Mouse (Mus musculus): ENCODE measurements around the gene Gm5089. TPM values are rescaled to one million over a fixed set of nuclear protein-coding genes. Genes with fewer than 3 reads are reported as not detected.
A peak's percentile ranks its signal among the peaks of the same experiment; 100 is the strongest.
"Not testable (repeated sequence)": the region's sequence is repeated elsewhere in the genome, so short reads cannot be mapped to it uniquely, and the experiment has no call there.

Gene Gm5089
- polyA plus RNA-seq, 1 experiment from 2014 or later, result not detected

GRCm38 (mm10) chr14:122464351-122464762 lies 13.4 kb upstream of the Gm5089 start:
- H3K4me1 ChIP-seq (ENCODE audit: control insufficient read depth, insufficient read depth, low read length), result peaks cover 11% of the 10 kb centered on the region
- DNase-seq (ENCODE audit: low spot score), result peak; percentile 42
- peaks cover 66% of the 10 kb centered on the region for H3K27me3 ChIP-seq (ENCODE audit: control insufficient read depth, insufficient read depth, low read length)

GRCm38 (mm10) chr14:122463734-122464341 lies 12.9 kb upstream of the Gm5089 start:
- H3K9me3 ChIP-seq (replicated peaks; ENCODE audit: control insufficient read depth, low read length); H3K36me3 ChIP-seq (replicated peaks; ENCODE audit: control insufficient read depth, insufficient read depth, low read depth, low read length): not testable (repeated sequence)
- H3K4me1 ChIP-seq (ENCODE audit: control insufficient read depth, insufficient read depth, low read length), result peaks cover 11% of the 10 kb centered on the region
- peak overlapping the region; percentile 79 for H3K27ac ChIP-seq (replicated peaks; ENCODE audit: low read depth, low read length)
- whole genome bisulfite sequencing, result under 1% methylated on average over 54 of the region's 58 CpGs
- DNase-seq (ENCODE audit: low spot score) (peak; percentile 46), ATAC-seq (replicated peaks; ENCODE audit: insufficient number of reproducible peaks, low FRiP score, low TSS enrichment, low read depth) (peak; percentile 44)
- peak overlapping the region; percentile 68 for H3K9ac ChIP-seq (replicated peaks; ENCODE audit: low read length)
- peaks cover 66% of the 10 kb centered on the region for H3K27me3 ChIP-seq (ENCODE audit: control insufficient read depth, insufficient read depth, low read length)
- peak overlapping the region; percentile 54 for H3K4me3 ChIP-seq (ENCODE audit: low read depth, low read length)
- H3K4me2 ChIP-seq (ENCODE audit: low read depth, low read length), result peak overlapping the region; percentile 90

More at GRCm38 (mm10) chr14:122464351-122464762, 13.4 kb upstream of the Gm5089 start:
- under 1% methylated on average over 23 of the region's 62 CpGs for WGBS
- Histone ChIP-seq H3K4me3 (ENCODE audit: low read depth, low read length) (peak overlapping the region; percentile 54), H3K9ac (replicated peaks; ENCODE audit: low read length) (peak overlapping the region; percentile 68), H3K27ac (replicated peaks; ENCODE audit: low read depth, low read length) (peak overlapping the region; percentile 79), H3K4me2 (ENCODE audit: low read depth, low read length) (peak overlapping the region; percentile 90), H3K9me3 (replicated peaks; ENCODE audit: control insufficient read depth, low read length) (no peaks in the 10 kb centered on the region), H3K36me3 (replicated peaks; ENCODE audit: control insufficient read depth, insufficient read depth, low read depth, low read length) (no peaks in the 10 kb centered on the region)
- no peak for ATAC-seq (replicated peaks; ENCODE audit: insufficient number of reproducible peaks, low FRiP score, low TSS enrichment, low read depth)

GRCm38 (mm10) chr14:122463080-122463691 lies 12.3 kb upstream of the Gm5089 start:
- ATAC-seq (replicated peaks; ENCODE audit: insufficient number of reproducible peaks, low FRiP score, low TSS enrichment, low read depth) (no peak), DNase-seq (ENCODE audit: low spot score) (peak; percentile 11)
- H3K9ac ChIP-seq (replicated peaks; ENCODE audit: low read length), result peak overlapping the region; percentile 68
- peak overlapping the region; percentile 54 for H3K4me3 ChIP-seq (ENCODE audit: low read depth, low read length)
- H3K27ac ChIP-seq (replicated peaks; ENCODE audit: low read depth, low read length), result no peak overlapping the region; the same call in 1 of the 2 replicates
- no peaks in the 10 kb centered on the region for H3K36me3 ChIP-seq (replicated peaks; ENCODE audit: control insufficient read depth, insufficient read depth, low read depth, low read length)
- H3K9me3 ChIP-seq (replicated peaks; ENCODE audit: control insufficient read depth, low read length), result no peaks in the 10 kb centered on the region
- under 1% methylated on average over 40 of the region's 40 CpGs for WGBS
- peaks cover 60% of the 10 kb centered on the region for H3K27me3 ChIP-seq (ENCODE audit: control insufficient read depth, insufficient read depth, low read length)
- peaks cover 11% of the 10 kb centered on the region for H3K4me1 ChIP-seq (ENCODE audit: control insufficient read depth, insufficient read depth, low read length)
- peak overlapping the region; percentile 90 for H3K4me2 ChIP-seq (ENCODE audit: low read depth, low read length)

- no peaks in the 10 kb centered on the region for H3K36me3 ChIP-seq (replicated peaks; ENCODE audit: control insufficient read depth, insufficient read depth, low read depth, low read length)
- H3K4me2 ChIP-seq (ENCODE audit: low read depth, low read length), result no peak overlapping the region
- DNase-seq (ENCODE audit: low spot score) (peak; percentile 15), ATAC-seq (replicated peaks; ENCODE audit: insufficient number of reproducible peaks, low FRiP score, low TSS enrichment, low read depth) (no peak)
- peaks cover 11% of the 10 kb centered on the region for H3K4me1 ChIP-seq (ENCODE audit: control insufficient read depth, insufficient read depth, low read length)
- H3K27ac ChIP-seq (replicated peaks; ENCODE audit: low read depth, low read length), result no peak overlapping the region
- no peaks in the 10 kb centered on the region for H3K9me3 ChIP-seq (replicated peaks; ENCODE audit: control insufficient read depth, low read length)
- H3K9ac ChIP-seq (replicated peaks; ENCODE audit: low read length), result peak overlapping the region; percentile 48
- 5% methylated on average over 17 of the region's 17 CpGs for WGBS
- H3K27me3 ChIP-seq (ENCODE audit: control insufficient read depth, insufficient read depth, low read length), result peaks cover 55% of the 10 kb centered on the region
- H3K4me3 ChIP-seq (ENCODE audit: low read depth, low read length), result peak overlapping the region; percentile 54
Observed at GRCm38 (mm10) chr14:122462689-122463079, 11.8 kb upstream of the Gm5089 start.

GRCm38 (mm10) chr14:122461966-122462365 lies 11.1 kb upstream of the Gm5089 start:
- H3K9ac ChIP-seq (replicated peaks; ENCODE audit: low read length), result no peak overlapping the region
- H3K27me3 ChIP-seq (ENCODE audit: control insufficient read depth, insufficient read depth, low read length), result peaks cover 52% of the 10 kb centered on the region

GRCm38 (mm10) chr14:122461500-122461899 lies 10.6 kb upstream of the Gm5089 start:
- WGBS, result 34% methylated on average over 3 of the region's 3 CpGs
- no peak overlapping the region; the same call in 1 of the 2 replicates for H3K4me3 ChIP-seq (ENCODE audit: low read depth, low read length)
- H3K27me3 ChIP-seq (ENCODE audit: control insufficient read depth, insufficient read depth, low read length), result peaks cover 47% of the 10 kb centered on the region
- DNase-seq (ENCODE audit: low spot score) (no peak), ATAC-seq (replicated peaks; ENCODE audit: insufficient number of reproducible peaks, low FRiP score, low TSS enrichment, low read depth) (no peak)
- H3K9me3 ChIP-seq (replicated peaks; ENCODE audit: control insufficient read depth, low read length), result no peaks in the 10 kb centered on the region
- no peak overlapping the region for H3K9ac ChIP-seq (replicated peaks; ENCODE audit: low read length)
- H3K4me1 ChIP-seq (ENCODE audit: control insufficient read depth, insufficient read depth, low read length), result peaks cover 11% of the 10 kb centered on the region
- H3K36me3 ChIP-seq (replicated peaks; ENCODE audit: control insufficient read depth, insufficient read depth, low read depth, low read length), result no peaks in the 10 kb centered on the region
- H3K4me2 ChIP-seq (ENCODE audit: low read depth, low read length), result no peak overlapping the region
- H3K27ac ChIP-seq (replicated peaks; ENCODE audit: low read depth, low read length), result no peak overlapping the region

More at GRCm38 (mm10) chr14:122461966-122462365, 11.1 kb upstream of the Gm5089 start:
- DNase-seq (ENCODE audit: low spot score) (no peak), ATAC-seq (replicated peaks; ENCODE audit: insufficient number of reproducible peaks, low FRiP score, low TSS enrichment, low read depth) (no peak)
- peaks cover 11% of the 10 kb centered on the region for H3K4me1 ChIP-seq (ENCODE audit: control insufficient read depth, insufficient read depth, low read length)
- H3K9me3 ChIP-seq (replicated peaks; ENCODE audit: control insufficient read depth, low read length), result no peaks in the 10 kb centered on the region
- H3K27ac ChIP-seq (replicated peaks; ENCODE audit: low read depth, low read length), result no peak overlapping the region
- H3K36me3 ChIP-seq (replicated peaks; ENCODE audit: control insufficient read depth, insufficient read depth, low read depth, low read length), result no peaks in the 10 kb centered on the region
- peak overlapping the region; percentile 54 for H3K4me3 ChIP-seq (ENCODE audit: low read depth, low read length)
- 8% methylated on average over 9 of the region's 9 CpGs for WGBS
- no peak overlapping the region; the same call in 1 of the 2 replicates for H3K4me2 ChIP-seq (ENCODE audit: low read depth, low read length)

GRCm38 (mm10) chr14:122460226-122460625 lies 9.3 kb upstream of the Gm5089 start:
- no peaks in the 10 kb centered on the region for H3K36me3 ChIP-seq (replicated peaks; ENCODE audit: control insufficient read depth, insufficient read depth, low read depth, low read length)
- H3K4me2 ChIP-seq (ENCODE audit: low read depth, low read length), result no peak overlapping the region

GRCm38 (mm10) chr14:122459776-122460175 lies 8.9 kb upstream of the Gm5089 start:
- no peaks in the 10 kb centered on the region for H3K9me3 ChIP-seq (replicated peaks; ENCODE audit: control insufficient read depth, low read length)
- H3K27me3 ChIP-seq (ENCODE audit: control insufficient read depth, insufficient read depth, low read length), result peaks cover 36% of the 10 kb centered on the region
- no peak for DNase-seq (ENCODE audit: low spot score)
- no peak overlapping the region for H3K9ac ChIP-seq (replicated peaks; ENCODE audit: low read length)
- peaks cover 8% of the 10 kb centered on the region for H3K4me1 ChIP-seq (ENCODE audit: control insufficient read depth, insufficient read depth, low read length)
- 85% methylated on average over 1 of the region's 1 CpGs for WGBS
- H3K36me3 ChIP-seq (replicated peaks; ENCODE audit: control insufficient read depth, insufficient read depth, low read depth, low read length), result no peaks in the 10 kb centered on the region
- H3K27ac ChIP-seq (replicated peaks; ENCODE audit: low read depth, low read length), result no peak overlapping the region
- H3K4me2 ChIP-seq (ENCODE audit: low read depth, low read length), result no peak overlapping the region
- no peak overlapping the region for H3K4me3 ChIP-seq (ENCODE audit: low read depth, low read length)
- ATAC-seq (replicated peaks; ENCODE audit: insufficient number of reproducible peaks, low FRiP score, low TSS enrichment, low read depth), result no peak

More at GRCm38 (mm10) chr14:122460226-122460625, 9.3 kb upstream of the Gm5089 start:
- no peak for ATAC-seq (replicated peaks; ENCODE audit: insufficient number of reproducible peaks, low FRiP score, low TSS enrichment, low read depth)
- H3K4me1 ChIP-seq (ENCODE audit: control insufficient read depth, insufficient read depth, low read length), result peaks cover 11% of the 10 kb centered on the region
- WGBS, result 49% methylated on average over 5 of the region's 5 CpGs
- H3K27ac ChIP-seq (replicated peaks; ENCODE audit: low read depth, low read length), result no peak overlapping the region
- no peak for DNase-seq (ENCODE audit: low spot score)
- no peak overlapping the region for H3K4me3 ChIP-seq (ENCODE audit: low read depth, low read length)
- no peaks in the 10 kb centered on the region for H3K9me3 ChIP-seq (replicated peaks; ENCODE audit: control insufficient read depth, low read length)
- H3K27me3 ChIP-seq (ENCODE audit: control insufficient read depth, insufficient read depth, low read length), result peaks cover 41% of the 10 kb centered on the region
- no peak overlapping the region for H3K9ac ChIP-seq (replicated peaks; ENCODE audit: low read length)

All from embryonic facial prominence, embryonic 11.5 days (tissue).